Mouse (Mus musculus) adrenal gland, postnatal 14 days (tissue): Measurements from ENCODE around the gene Rrn3. TPM values are rescaled to one million over a fixed set of nuclear protein-coding genes. Genes with fewer than 3 reads are reported as not detected.
"Not testable (repeated sequence)": the region's sequence is repeated elsewhere in the genome, so short reads cannot be mapped to it uniquely, and the experiment has no call there.

Source experiments
- DNase-seq: peaks from one replicate; pipeline ENCODE4 v3.0.0; 2021; ENCODE audit warnings: mixed read lengths
- long read RNA-seq, 2 experiments: library from polyadenylated mRNA; stranded (forward); transcript quantifications; one replicate each; pipeline ENCODE4 v2.0.0; 2021
- total RNA-seq: library from RNA; stranded (reverse); gene quantifications from 2 replicates; pipeline ENCODE4 v1.2.3, GENCODE M21; 2021

The Rrn3 gene
- 40.4 and 43.9 TPM in 2 replicates for total RNA-seq
- long read RNA-seq, experiment 1, transcript Rrn3-201 (18 exons, 3,582 nt), result major isoform, 54 of 69 reads
- long read RNA-seq, experiment 1, partial matches to known transcripts, result 1 of 69 reads
- long read RNA-seq, experiment 1, other reads (novel, unspliced or antisense), result 13 of 69 reads
- long read RNA-seq, experiment 2, transcript Rrn3-201 (18 exons, 3,582 nt), result major isoform, 41 of 48 reads
- long read RNA-seq, experiment 2, partial matches to known transcripts, result 0 of 48 reads
- long read RNA-seq, experiment 2, other reads (novel, unspliced or antisense), result 7 of 48 reads

DNA sequence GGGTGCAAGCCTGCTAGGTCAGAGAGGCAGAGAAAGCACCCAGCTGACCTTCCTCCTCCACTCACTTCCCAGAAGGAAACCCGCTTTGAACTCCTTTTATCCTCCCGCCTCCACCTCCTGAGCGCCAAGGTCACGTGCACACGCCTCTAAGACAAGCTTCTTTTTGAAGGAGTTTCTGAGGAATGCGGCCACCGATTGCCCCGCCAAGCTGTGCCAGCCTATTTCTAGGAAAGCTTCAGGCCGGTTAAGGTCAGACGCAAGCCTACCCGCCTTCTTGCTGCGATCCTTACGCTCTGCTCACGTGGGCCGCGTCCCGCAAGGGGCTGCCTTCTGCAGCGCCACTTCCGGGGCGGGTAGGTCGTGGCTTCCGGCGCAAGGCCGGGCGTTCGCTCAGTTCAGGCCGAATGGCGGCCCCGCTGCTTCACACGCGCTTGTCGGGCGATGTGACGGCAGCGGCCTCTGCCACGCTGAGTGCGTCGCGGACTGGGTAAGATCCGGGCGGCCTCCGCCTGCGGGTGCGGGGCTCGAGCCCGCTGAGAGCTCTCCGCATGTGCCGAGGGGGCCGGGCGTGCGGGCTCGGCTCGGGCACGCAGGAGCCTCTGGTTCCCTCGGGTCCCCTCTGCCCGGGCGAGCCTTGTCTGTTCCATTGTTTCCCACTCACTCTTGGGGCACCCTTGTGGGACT, at the start of gene Rrn3:
TSS of gene Rrn3 (plus strand) at position 356 of the 684 bp plus-strand sequence.
- peak; percentile 94 for DNase-seq

- no peak for DNase-seq
Measured at GRCm38 (mm10) chr16:13732786-13733185, 47.7 kb upstream of the Rrn3 start.

- DNase-seq, result peak; percentile 91
Measured at GRCm38 (mm10) chr16:13733518-13734137, 46.9 kb upstream of the Rrn3 start.

- no peak for DNase-seq
Measured at GRCm38 (mm10) chr16:13735977-13736376, 44.5 kb upstream of the Rrn3 start.

DNA sequence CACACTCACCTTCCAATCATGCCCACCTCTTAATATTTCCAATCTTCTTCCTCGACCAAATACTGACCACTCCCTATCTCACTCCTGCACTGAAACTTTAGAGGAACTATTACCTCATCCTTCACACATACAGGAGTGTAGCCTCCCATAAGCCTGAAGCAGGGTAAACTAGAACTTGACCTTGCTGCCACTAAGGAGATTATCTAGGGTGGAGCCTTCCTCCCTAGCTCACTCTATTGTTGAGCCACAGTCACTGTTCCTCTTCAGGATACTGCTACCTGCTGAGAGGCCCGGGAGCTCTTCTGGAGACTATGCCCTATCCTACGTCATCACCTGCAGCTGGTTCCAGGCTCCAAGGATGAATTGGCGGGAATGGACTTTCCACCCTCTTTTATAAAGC, 41.5 kb upstream of the Rrn3 start:
- DNase-seq, result not testable (repeated sequence)

DNA sequence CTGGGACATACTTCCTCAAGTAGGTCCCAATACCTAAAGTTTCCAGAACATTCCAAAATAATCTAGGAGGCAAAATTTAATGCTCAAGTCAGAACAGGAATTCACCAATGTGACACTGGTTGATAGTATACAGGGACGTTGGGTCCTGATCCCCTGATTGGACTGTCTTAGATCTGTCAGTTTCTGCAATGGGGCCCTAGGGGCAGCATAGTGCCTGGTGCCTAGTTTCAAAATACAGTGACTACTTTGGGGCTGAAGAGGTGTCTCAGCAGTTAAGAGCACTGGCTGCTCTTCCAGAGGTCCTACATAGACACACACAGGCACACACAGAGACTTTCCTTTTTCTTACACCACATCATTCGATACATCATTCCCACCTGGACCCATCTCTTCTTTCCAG, 39.7 kb upstream of the Rrn3 start:
- DNase-seq, result no peak

- DNase-seq, result no peak
Measured at GRCm38 (mm10) chr16:13747708-13748107, 32.8 kb upstream of the Rrn3 start.

GRCm38 (mm10) chr16:13748124-13748523, 32.4 kb upstream of the Rrn3 start:
- DNase-seq, result no peak

DNA sequence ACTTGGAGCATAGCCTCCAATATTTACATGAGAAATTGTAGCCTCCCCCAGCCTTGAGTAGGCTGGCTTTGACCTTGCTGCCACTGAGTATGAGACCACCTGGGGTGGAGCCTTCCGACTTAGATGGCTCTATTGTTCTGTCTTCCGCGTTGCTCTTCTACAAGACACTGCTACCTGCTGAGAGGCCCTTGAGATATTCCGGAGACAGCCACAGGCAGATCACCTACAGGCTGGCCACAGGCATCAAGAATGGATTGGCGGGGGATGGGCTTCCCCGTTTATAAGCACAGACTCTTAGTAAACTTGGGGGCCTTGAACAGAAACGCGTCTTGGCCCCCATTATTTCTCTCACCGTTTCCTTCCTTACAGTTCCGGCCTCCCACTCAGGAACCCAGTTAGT, 31.7 kb upstream of the Rrn3 start:
- DNase-seq, result not testable (repeated sequence)

- DNase-seq, result no peak
Measured at GRCm38 (mm10) chr16:13749306-13749705, 31.2 kb upstream of the Rrn3 start.

DNA sequence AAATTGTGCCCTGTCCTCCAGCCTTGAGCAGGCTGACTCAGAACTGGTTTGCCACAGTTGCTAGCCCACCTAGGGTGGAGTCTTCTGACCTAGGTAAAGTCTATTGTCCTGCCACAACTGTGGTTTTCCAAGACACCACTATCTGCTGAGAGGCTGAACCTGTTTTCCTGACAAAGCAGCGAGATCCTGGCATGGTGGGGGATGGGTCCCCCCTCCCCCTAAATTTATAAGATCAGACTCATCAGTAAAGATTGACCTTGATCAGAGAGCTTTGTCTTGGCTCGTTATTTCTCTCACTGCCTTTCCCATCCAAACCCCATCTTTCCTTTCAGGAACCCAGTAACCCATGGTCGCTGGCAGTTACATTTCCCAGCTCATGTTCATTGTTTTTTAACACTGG, 30.5 kb upstream of the Rrn3 start:
- no peak for DNase-seq

DNA sequence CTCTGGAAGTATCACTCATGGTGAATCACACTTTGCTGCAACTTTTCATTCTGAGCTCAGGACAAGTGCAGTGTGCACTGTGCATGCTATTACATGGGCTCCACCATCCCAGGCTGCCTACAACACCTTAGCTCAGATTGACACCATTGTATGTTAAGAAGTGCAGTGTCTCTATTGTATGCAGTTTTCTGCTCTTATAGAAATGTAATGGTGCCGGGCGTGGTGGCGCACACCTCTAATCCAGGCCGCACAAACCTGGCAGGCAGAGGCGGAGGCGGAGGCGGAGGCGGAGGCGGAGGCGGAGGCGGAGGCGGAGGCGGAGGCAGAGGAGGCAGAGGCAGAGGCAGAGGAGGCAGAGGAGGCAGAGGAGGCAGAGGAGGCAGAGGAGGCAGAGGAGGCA, 29.9 kb upstream of the Rrn3 start:
- no peak for DNase-seq

DNA sequence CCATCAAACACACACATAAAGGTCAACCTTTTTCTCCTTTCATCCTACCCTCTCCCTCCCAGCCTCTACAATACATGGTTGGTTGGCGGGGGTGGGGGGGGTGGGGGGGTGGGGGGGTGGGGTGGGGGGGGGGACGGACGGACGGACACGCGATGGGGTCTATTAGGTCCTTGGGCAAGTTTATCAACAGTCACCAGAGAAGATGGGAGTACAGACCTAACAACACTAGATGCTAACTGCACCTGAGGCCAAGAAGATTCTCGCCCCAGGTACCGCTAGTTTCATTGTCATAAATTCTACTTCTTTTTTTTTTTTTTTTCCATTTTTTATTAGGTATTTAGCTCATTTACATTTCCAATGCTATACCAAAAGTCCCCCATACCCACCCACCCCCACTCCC, 26.5 kb upstream of the Rrn3 start:
- DNase-seq, result no peak

- DNase-seq, result peak; percentile 98
Measured at GRCm38 (mm10) chr16:13754400-13755190, 25.9 kb upstream of the Rrn3 start.

DNA sequence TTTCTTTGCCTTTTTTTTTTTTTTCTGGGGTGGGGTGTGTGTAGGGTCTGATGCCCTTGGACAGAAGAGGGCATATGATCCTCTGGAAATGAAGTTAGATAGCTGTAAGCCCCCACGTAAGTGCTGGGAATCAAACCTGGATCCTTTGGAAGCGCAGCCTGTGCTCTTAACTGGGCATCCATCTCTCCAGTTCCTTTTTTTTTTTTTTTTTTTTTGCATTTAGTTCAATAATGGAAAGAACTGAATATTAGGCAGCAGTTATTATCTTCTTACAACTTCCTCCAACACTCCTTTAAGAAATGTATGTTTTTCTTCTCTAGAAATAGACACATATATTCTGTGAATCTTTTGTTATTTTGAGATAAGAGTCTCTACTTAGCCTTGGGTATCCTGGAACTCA, 22.7 kb upstream of the Rrn3 start:
- DNase-seq, result no peak

GRCm38 (mm10) chr16:13762807-13763206, 17.7 kb upstream of the Rrn3 start:
- not testable (repeated sequence) for DNase-seq

DNA sequence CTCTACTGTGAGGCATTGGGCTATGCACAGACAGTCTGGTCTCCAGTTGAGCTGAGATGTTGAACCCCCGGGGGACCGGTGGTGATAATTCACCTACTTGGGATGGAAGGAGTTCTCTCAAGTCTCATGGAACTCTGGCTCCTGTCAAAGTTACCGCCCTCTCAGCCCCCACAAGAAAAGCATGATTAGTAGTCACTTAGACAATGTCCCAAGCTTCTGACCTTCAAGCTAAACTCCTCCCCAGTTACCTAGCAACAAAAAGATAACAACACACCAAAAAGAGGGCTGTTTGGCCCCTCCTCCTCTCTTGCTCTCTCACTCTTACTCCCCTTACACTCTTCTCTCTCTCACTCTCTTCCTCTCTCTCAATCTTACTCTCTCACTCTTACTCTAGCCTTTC, 16.0 kb upstream of the Rrn3 start:
- no peak for DNase-seq

- no peak for DNase-seq
Measured at GRCm38 (mm10) chr16:13766367-13766766, 14.1 kb upstream of the Rrn3 start.

GRCm38 (mm10) chr16:13771603-13772002, 8.9 kb upstream of the Rrn3 start:
- not testable (repeated sequence) for DNase-seq

- DNase-seq, result not testable (repeated sequence)
Measured at GRCm38 (mm10) chr16:13772051-13772450, 8.5 kb upstream of the Rrn3 start.

DNA sequence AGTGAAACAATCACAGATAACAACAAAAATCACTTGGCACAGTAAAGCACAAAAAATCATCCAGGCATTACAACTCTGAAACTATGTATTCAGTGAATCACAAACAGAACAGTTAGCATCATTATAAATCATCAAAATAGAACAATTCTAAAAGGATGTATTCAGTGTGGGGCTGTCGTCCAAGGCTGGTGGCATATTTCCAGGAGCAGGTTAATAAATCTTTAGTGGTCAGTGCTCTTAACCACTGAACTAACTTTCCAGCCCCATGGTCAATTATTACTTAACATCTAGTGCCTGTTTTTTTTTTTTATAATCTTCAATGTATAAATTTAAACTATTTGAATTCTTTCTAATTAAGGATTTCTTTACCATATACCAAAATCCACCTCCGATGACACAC, 6.5 kb upstream of the Rrn3 start:
- DNase-seq, result peak; percentile 74

DNA sequence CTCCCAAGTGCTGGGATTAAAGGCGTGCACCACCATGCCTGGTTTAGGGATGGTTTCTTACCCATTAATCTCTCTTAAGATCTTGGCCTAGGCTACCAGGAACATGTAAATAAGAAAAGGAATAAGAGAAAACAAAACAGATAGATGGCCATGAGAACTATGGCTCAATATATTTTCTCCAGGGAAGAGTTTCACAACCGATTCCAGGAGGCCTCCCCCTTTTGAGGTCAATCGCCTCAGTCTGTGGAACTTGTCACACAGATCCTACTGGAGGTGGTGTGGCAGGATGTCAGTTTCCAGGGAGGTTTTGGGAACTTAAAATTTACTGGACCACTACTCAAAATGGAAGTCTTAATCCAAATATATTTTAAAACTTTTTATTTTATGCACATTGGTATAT, 5.9 kb upstream of the Rrn3 start:
- DNase-seq, result not testable (repeated sequence)

DNA sequence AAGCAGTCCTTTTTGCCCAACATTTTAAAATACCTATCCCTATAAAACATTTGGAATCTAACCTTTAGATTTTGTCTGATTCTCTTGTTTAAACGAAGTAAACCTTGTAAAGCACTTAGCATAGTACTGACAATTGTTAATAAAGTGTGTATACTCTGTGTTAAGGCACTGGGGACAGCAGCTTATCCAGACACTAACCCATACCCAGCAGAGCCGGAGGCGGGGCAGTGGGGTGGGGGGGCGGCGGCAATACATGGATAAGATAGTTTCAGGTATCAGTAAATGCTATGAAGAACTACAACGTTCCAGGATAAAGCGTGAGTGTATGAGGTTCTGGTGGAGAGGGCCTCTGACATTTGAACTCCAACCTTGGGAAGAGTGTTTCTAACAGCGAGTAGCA, 708 bp downstream of the Rrn3 start:
- no peak for DNase-seq
